Mouse (Mus musculus) CH12.LX (cell line): ENCODE data around the gene Bcl11a. TPM values are rescaled to one million over a fixed set of nuclear protein-coding genes. Genes with fewer than 3 reads are reported as not detected.
A peak's percentile ranks its signal among the peaks of the same experiment; 100 is the strongest.

ENCODE experiments used
- DNase-seq: peaks from one replicate; pipeline ENCODE4 v3.0.0-alpha.2; 2013; ENCODE audit errors: extremely low read depth
- H3K27ac ChIP-seq: 2 replicates; pipeline ENCODE4 v1.5.1; 2012; ENCODE audit warnings: low read depth, mild to moderate bottlenecking, control low read depth, moderate library complexity; ENCODE audit not compliant: insufficient read depth
- H3K27me3 ChIP-seq: replicated peaks from 2 replicates; pipeline ENCODE3; 2012; ENCODE audit warnings: inconsistent platforms
- H3K36me3 ChIP-seq, 2 experiments: replicated peaks in 1 of 2; 2 replicates each; pipeline versions ENCODE3 to v1.6.1; 2012; ENCODE audit warnings: inconsistent platforms in 1 of 2, low read length in 1 of 2, mild to moderate bottlenecking in 1 of 2, mixed read lengths in 1 of 2, moderate library complexity in 1 of 2; ENCODE audit not compliant: control insufficient read depth in 1 of 2, insufficient read depth in 1 of 2
- H3K4me1 ChIP-seq, 2 experiments: 2 replicates each; pipeline ENCODE4 v1.6.1; 2012; ENCODE audit warnings: inconsistent platforms in 1 of 2, moderate library complexity in 1 of 2; ENCODE audit not compliant: insufficient read depth in 2 of 2, control insufficient read depth in 1 of 2
- H3K4me2 ChIP-seq: 2 replicates; pipeline ENCODE4 v1.6.1; 2012; ENCODE audit warnings: low read depth, mild to moderate bottlenecking, control low read depth; ENCODE audit not compliant: poor library complexity, insufficient read depth, severe bottlenecking
- H3K4me3 ChIP-seq, 3 experiments: fragments of 150-350 bp in 1 of 3; sonication (generic) in 1 of 3; replicated peaks in 1 of 3; 2 replicates each; pipeline versions ENCODE3 to v1.5.1; 2011 to 2012; ENCODE audit warnings: low read depth in 2 of 3, low read length in 2 of 3, mild to moderate bottlenecking in 2 of 3, moderate library complexity in 2 of 3, control low read depth in 1 of 3, improper control_type of control experiment in 1 of 3, inconsistent platforms in 1 of 3, mixed read lengths in 1 of 3; ENCODE audit not compliant: poor library complexity in 1 of 3
- H3K79me2 ChIP-seq: replicated peaks from 2 replicates; pipeline ENCODE4 v1.6.1; 2012; ENCODE audit warnings: mild to moderate bottlenecking, moderate library complexity; ENCODE audit not compliant: control insufficient read depth, poor library complexity, insufficient read depth, severe bottlenecking; ENCODE audit errors: extremely low read depth
- H3K9ac ChIP-seq: 2 replicates; pipeline ENCODE4 v1.6.1; 2012; ENCODE audit warnings: low read depth, mild to moderate bottlenecking, control low read depth, moderate library complexity; ENCODE audit not compliant: insufficient read depth
- H3K9me3 ChIP-seq: replicated peaks from 2 replicates; pipeline ENCODE3; 2012; ENCODE audit warnings: low read length, inconsistent platforms, mixed read lengths
- BHLHE40 ChIP-seq: IDR thresholded peaks from 2 replicates; pipeline ENCODE4 v1.6.1; 2011; ENCODE audit warnings: mild to moderate bottlenecking, low read depth, low read length, improper control_type of control experiment
- CHD1 ChIP-seq: IDR thresholded peaks from 2 replicates; pipeline ENCODE4 v1.6.1; 2012; ENCODE audit warnings: low read depth, low read length, improper control_type of control experiment, inconsistent platforms
- CTCF ChIP-seq, 2 experiments: IDR thresholded peaks in 1 of 2; conservative IDR thresholded peaks in 1 of 2; 2 replicates each; pipeline ENCODE4 v1.5.1; 2011 to 2012; ENCODE audit warnings: low read depth in 2 of 2, low read length in 2 of 2, improper control_type of control experiment in 1 of 2, inconsistent platforms in 1 of 2, mild to moderate bottlenecking in 1 of 2, moderate library complexity in 1 of 2
- E2F4 ChIP-seq: IDR thresholded peaks from 2 replicates; pipeline ENCODE4 v1.6.1; 2011; ENCODE audit warnings: low read depth, low read length, improper control_type of control experiment; ENCODE audit not compliant: insufficient replicate concordance
- ELF1 ChIP-seq: IDR thresholded peaks from 2 replicates; pipeline ENCODE4 v1.6.1; 2014; ENCODE audit warnings: low read depth, mild to moderate bottlenecking, inconsistent platforms, low read length, improper control_type of control experiment
- EP300 ChIP-seq: IDR thresholded peaks from 2 replicates; pipeline ENCODE4 v1.6.1; 2011; ENCODE audit warnings: low read length, improper control_type of control experiment
- GABPA ChIP-seq: IDR thresholded peaks from 2 replicates; pipeline ENCODE4 v1.6.1; 2012; ENCODE audit warnings: low read depth, low read length, improper control_type of control experiment, inconsistent platforms; ENCODE audit not compliant: insufficient replicate concordance
- HCFC1 ChIP-seq: IDR thresholded peaks from 2 replicates; pipeline ENCODE4 v1.6.1; 2012; ENCODE audit warnings: low read depth, mild to moderate bottlenecking, inconsistent platforms, low read length, improper control_type of control experiment
- JUND ChIP-seq: conservative IDR thresholded peaks from 2 replicates; pipeline ENCODE4 v1.6.1; 2011; ENCODE audit warnings: low read depth, low read length, improper control_type of control experiment
- KAT2A ChIP-seq: IDR thresholded peaks from 2 replicates; pipeline ENCODE4 v1.6.1; 2012; ENCODE audit warnings: low read length, improper control_type of control experiment, inconsistent platforms; ENCODE audit not compliant: insufficient replicate concordance
- MAFK ChIP-seq: IDR thresholded peaks from 2 replicates; pipeline ENCODE4 v1.6.1; 2011; ENCODE audit warnings: low read length, improper control_type of control experiment; ENCODE audit not compliant: insufficient replicate concordance
- MAZ ChIP-seq: IDR thresholded peaks from 2 replicates; pipeline ENCODE4 v1.6.1; 2012; ENCODE audit warnings: low read depth, mild to moderate bottlenecking, inconsistent platforms, low read length, improper control_type of control experiment, moderate library complexity
- MXI1 ChIP-seq: IDR thresholded peaks from 2 replicates; pipeline ENCODE4 v1.6.1; 2011; ENCODE audit warnings: mild to moderate bottlenecking, low read depth, low read length, improper control_type of control experiment
- MYC ChIP-seq: IDR thresholded peaks from 2 replicates; pipeline ENCODE4 v1.6.1; 2011; ENCODE audit warnings: low read depth, mild to moderate bottlenecking, improper control_type of control experiment, low read length
- NELFE ChIP-seq: IDR thresholded peaks from 2 replicates; pipeline ENCODE4 v1.6.1; 2011; ENCODE audit warnings: low read depth, low read length, improper control_type of control experiment
- PAX5 ChIP-seq: IDR thresholded peaks from 2 replicates; pipeline ENCODE4 v1.6.1; 2012; ENCODE audit warnings: low read length, inconsistent platforms, mixed read lengths
- POLR2A ChIP-seq: IDR thresholded peaks from 2 replicates; pipeline ENCODE4 v1.6.1; 2011; ENCODE audit warnings: low read depth, mild to moderate bottlenecking, improper control_type of control experiment, low read length
- POLR2AphosphoS2 ChIP-seq: IDR thresholded peaks from 2 replicates; pipeline ENCODE4 v1.6.1; 2011; ENCODE audit warnings: low read depth, low read length, improper control_type of control experiment
- RAD21 ChIP-seq: IDR thresholded peaks from 2 replicates; pipeline ENCODE4 v1.6.1; 2011; ENCODE audit warnings: low read depth, mild to moderate bottlenecking, low read length, improper control_type of control experiment, moderate library complexity
- RCOR1 ChIP-seq: conservative IDR thresholded peaks from 2 replicates; pipeline ENCODE4 v1.6.1; 2012; ENCODE audit warnings: low read depth, mild to moderate bottlenecking, inconsistent platforms, low read length, improper control_type of control experiment
- SIN3A ChIP-seq: IDR thresholded peaks from 2 replicates; pipeline ENCODE4 v1.6.1; 2012; ENCODE audit warnings: low read length, improper control_type of control experiment, inconsistent platforms
- SMC3 ChIP-seq: IDR thresholded peaks from 2 replicates; pipeline ENCODE4 v1.6.1; 2011; ENCODE audit warnings: low read depth, low read length, improper control_type of control experiment
- TCF12 ChIP-seq: IDR thresholded peaks from 2 replicates; pipeline ENCODE4 v1.6.1; 2014; ENCODE audit warnings: low read depth, mild to moderate bottlenecking, inconsistent platforms, low read length, improper control_type of control experiment
- USF1 ChIP-seq: IDR thresholded peaks from 2 replicates; pipeline ENCODE4 v1.6.1; 2014; ENCODE audit warnings: low read depth, mild to moderate bottlenecking, inconsistent platforms, low read length, improper control_type of control experiment
- USF2 ChIP-seq: conservative IDR thresholded peaks from 2 replicates; pipeline ENCODE4 v1.6.1; 2011; ENCODE audit warnings: low read depth, low read length, improper control_type of control experiment
- ZC3H11A ChIP-seq: IDR thresholded peaks from 2 replicates; pipeline ENCODE4 v1.6.1; 2012; ENCODE audit warnings: low read depth, mild to moderate bottlenecking, inconsistent platforms, low read length, improper control_type of control experiment
- ZKSCAN1 ChIP-seq: IDR thresholded peaks from 2 replicates; pipeline ENCODE4 v1.6.1; 2012; ENCODE audit warnings: low read depth, inconsistent platforms, low read length, improper control_type of control experiment, borderline replicate concordance
- dilution Hi-C: fragments of 300-500 bp; cut with MboI; formaldehyde crosslinking; loops from 2 replicates; pipeline ENCODE4 v1.14.3; 2020; ENCODE audit warnings: low sequenced_read_pairs; ENCODE audit not compliant: extremely low pct_unique_long_range_greater_than_20kb, extremely low pct_ligation_motif_present
- in situ Hi-C: fragments of 300-500 bp; cut with MboI; formaldehyde crosslinking; loops from 3 replicates; pipeline ENCODE4 v1.14.3; 2019; ENCODE audit warnings: low sequenced_read_pairs, low pct_ligation_motif_present, low pct_unique_long_range_greater_than_20kb, mixed read lengths
- polyA plus RNA-seq: library from polyadenylated mRNA; unstranded; fragments of >175 nt; gene quantifications from 2 replicates; pipeline ENCODE4 v1.2.1, GENCODE M21; 2012; ENCODE audit warnings: low read depth; ENCODE audit not compliant: insufficient read length
- total RNA-seq, 2 experiments: library from RNA; depleted of rRNA; stranded (reverse); fragments of 300-350 nt in 1 of 2; fragments of >200 nt in 1 of 2; gene quantifications; 2 replicates each; pipeline ENCODE4 v1.2.3; 2012 to 2014

Gene Bcl11a
- total and polyA plus RNA-seq, 3 experiments = 6.8 to 57.9 (median 13.9) TPM

GRCm38 (mm10) chr11:24094086-24094487 is 16.2 kb downstream of the Bcl11a start:
- Histone ChIP-seq H3K9ac (no peak overlapping the region), H3K79me2 (no peaks in the 10 kb centered on the region; the same call in 1 of the 2 replicates), H3K4me3 (no peak overlapping the region), H3K9me3 (no peaks in the 10 kb centered on the region), H3K36me3 (peaks cover 0 to 81% of the 10 kb centered on the region in 2 experiments), H3K27me3 (no peaks in the 10 kb centered on the region), H3K27ac (no peak overlapping the region), H3K4me2 (no peak overlapping the region), H3K4me1 (peaks cover 5 to 96% of the 10 kb centered on the region in 2 experiments)
- dilution Hi-C loops = no loop called here
- in situ Hi-C loops = no loop called here
- no peak for DNase-seq
- no peak for TF ChIP-seq SIN3A
- TF ChIP-seq E2F4 = no peak
- TF ChIP-seq MXI1 = no peak
- TF ChIP-seq ZC3H11A = no peak
- TF ChIP-seq EP300 = no peak
- no peak for TF ChIP-seq BHLHE40
- TF ChIP-seq POLR2AphosphoS2 = no peak
- TF ChIP-seq RAD21 = peak; percentile 13
- no peak for TF ChIP-seq MAZ
- no peak for TF ChIP-seq PAX5
- no peak for TF ChIP-seq ELF1
- TF ChIP-seq TCF12 = no peak
- TF ChIP-seq CHD1 = no peak
- no peak for TF ChIP-seq USF2
- TF ChIP-seq SMC3 = peak; percentile 30
- TF ChIP-seq POLR2A = no peak
- TF ChIP-seq RCOR1 = no peak
- no peak for TF ChIP-seq NELFE
- TF ChIP-seq ZKSCAN1 = no peak
- no peak for TF ChIP-seq JUND
- TF ChIP-seq MAFK = no peak
- no peak for TF ChIP-seq HCFC1
- TF ChIP-seq CTCF (conservative IDR thresholded peaks at IDR 0.05 in 1 of 2, IDR thresholded peaks at IDR 0.05 in 1 of 2; ENCODE audit: low read depth in 2 of 2, low read length in 2 of 2) = peak in 1 of 2 experiments; percentile 35; a peak in 2 of 4 replicates

GRCm38 (mm10) chr11:24095236-24095635 is 17.4 kb downstream of the Bcl11a start:
- Histone ChIP-seq H3K27me3 (no peaks in the 10 kb centered on the region), H3K9ac (no peak overlapping the region), H3K4me1 (peaks cover 5 to 95% of the 10 kb centered on the region in 2 experiments), H3K79me2 (no peaks in the 10 kb centered on the region; the same call in 1 of the 2 replicates), H3K4me2 (no peak overlapping the region), H3K36me3 (peaks cover 0 to 76% of the 10 kb centered on the region in 2 experiments), H3K9me3 (no peaks in the 10 kb centered on the region), H3K4me3 (no peak overlapping the region), H3K27ac (no peak overlapping the region)
- TF ChIP-seq USF1 (no peak), KAT2A (no peak), MAFK (no peak), MXI1 (no peak), MYC (no peak), GABPA (no peak)
- no peak for DNase-seq
- dilution Hi-C loops (no loop called here), in situ Hi-C loops (no loop called here)
